Mouse (Mus musculus) liver, postnatal 0 days (tissue): ENCODE results near the gene Arid2.

Experiments used
- CTCF ChIP-seq: sonication (generic); IDR thresholded peaks from 2 replicates; pipeline ENCODE4 v1.5.1; 2016; ENCODE audit warnings: antibody characterized with exemption, low read depth
- EP300 ChIP-seq: IDR thresholded peaks from 2 replicates; pipeline ENCODE4 v1.6.1; 2016; ENCODE audit warnings: antibody characterized with exemption, low read depth, mild to moderate bottlenecking

DNA sequence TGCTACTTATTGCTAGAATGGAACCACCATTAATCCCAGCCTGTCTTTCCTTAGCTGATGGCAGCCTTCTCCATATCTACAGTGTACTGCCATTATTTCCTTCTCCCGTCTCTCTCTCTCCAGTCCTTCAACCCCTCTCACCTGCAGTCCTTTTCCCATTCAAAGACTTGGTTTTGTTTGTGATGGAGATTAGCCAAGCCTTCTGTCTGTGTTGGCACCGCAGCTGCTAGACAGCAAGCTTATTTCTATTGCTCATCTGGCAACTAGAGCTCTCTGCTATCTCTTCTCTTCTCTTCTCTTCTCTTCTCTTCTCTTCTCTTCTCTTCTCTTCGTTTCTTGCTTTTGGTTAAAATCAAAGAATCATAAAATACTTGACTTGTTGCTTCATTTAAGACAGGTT lies 78.0 kb downstream of the Arid2 start:
- TF ChIP-seq CTCF (no peak), EP300 (no peak)
